Mouse (Mus musculus) 3134 (cell line): Measurements from ENCODE around the gene Caskin2.

Experiments
- DNase-seq: peaks from one replicate; pipeline ENCODE4 v3.0.0-alpha.2; 2011; ENCODE audit warnings: low spot score; ENCODE audit not compliant: insufficient read length; ENCODE audit errors: extremely low read depth

Caskin2 gene

DNA sequence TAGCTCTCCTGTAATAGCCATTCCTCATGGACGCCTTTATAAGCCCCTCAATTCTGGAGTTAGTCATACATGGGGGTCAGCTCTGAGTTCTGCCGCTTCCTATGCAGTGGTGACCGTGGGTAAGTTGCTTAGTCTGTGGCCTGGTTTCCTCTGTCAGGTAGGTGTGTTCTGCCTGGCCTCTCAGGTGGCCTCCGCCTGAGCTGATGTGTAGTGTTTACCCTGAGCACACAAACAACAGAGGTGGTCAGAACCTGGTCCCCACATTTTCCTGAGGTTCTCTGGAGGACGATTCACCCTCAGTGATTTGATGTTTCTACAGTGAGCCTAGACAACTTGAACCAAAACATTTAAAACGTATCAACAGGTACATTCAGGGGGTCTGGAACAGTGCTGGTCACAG, 18.6 kb upstream of the Caskin2 start:
- DNase-seq = no peak

GRCm38 (mm10) chr11:115831518-115831917, 18.1 kb upstream of the Caskin2 start:
- no peak for DNase-seq

GRCm38 (mm10) chr11:115830550-115831325, 17.3 kb upstream of the Caskin2 start:
- no peak for DNase-seq

GRCm38 (mm10) chr11:115829036-115829435, 15.6 kb upstream of the Caskin2 start:
- DNase-seq = no peak

- peak; percentile 45 for DNase-seq
Measured at GRCm38 (mm10) chr11:115827624-115828023, 14.2 kb upstream of the Caskin2 start.

- no peak for DNase-seq
Measured at GRCm38 (mm10) chr11:115826487-115826886, 13.0 kb upstream of the Caskin2 start.

DNA sequence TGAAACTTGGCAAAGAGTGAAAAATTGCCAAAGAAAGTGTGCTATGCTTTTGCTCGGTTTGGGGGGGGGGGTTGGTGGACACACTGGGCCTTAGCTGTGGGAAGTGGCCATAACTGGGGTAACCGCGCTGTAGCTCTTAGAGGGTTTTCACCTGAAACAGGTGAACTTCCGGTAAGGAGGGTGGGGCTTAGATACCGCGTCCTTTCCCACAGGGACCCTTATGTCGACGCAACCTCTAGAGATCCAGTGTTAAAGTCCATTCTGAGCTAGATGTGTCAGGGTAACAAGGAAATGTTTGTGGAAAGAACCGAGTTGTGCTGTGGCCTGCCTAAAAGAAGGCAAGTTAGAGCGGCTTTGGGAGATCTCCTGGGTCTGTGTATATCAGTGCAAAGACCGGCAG, 11.4 kb upstream of the Caskin2 start:
- no peak for DNase-seq

DNA sequence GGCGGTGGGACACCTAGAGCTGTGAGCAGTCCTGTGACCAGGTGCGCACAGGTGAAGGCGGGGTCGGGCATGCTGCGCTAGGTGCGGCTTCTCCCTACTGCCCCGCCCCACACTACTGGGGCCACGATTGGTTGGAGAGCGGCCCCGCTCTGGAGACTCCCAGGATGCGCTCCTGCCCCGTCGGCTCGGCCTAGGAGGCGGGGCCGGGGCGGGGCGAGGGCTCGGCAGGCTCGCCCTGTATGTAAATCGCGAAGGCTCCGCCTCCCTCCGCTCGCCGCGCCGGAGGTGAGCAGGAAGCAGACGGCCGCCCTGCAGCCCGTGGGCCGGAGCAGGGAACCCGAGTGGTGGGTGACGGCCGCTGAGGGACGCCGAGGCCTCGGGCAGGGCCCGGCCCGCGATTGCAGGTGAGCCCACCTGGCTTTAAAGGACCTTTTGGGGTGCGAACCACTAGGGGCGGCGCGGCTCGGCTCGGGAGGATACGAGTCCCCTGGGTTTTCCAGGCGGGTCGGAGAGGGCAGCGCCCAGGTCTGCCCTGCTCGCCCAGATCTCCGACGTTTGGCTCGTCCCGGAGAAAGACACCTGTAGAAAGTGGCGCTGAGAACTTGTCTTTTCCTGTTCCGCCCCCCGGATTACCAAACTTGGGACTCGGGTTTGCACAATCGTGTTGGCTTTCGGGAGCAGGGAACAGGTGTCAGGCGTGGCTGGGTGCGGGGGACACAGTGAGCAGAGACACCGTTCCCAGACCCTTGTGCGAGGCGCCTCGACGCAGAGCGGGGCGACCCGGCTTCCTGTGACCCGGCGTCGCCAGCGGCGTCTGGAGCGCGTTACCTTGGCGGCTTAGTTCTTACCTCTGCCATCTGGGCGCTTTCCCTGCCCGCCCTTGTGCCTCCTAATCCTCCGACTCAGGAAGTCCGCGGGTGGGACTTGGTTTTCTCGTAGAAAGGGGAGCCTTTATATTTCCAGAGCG, 10.6 kb upstream of the Caskin2 start, which contains the start of gene Llgl2:
Gene Llgl2, plus strand, starts transcription at position 276 of the 967 bp plus-strand sequence.
- peak; percentile 94 for DNase-seq

DNA sequence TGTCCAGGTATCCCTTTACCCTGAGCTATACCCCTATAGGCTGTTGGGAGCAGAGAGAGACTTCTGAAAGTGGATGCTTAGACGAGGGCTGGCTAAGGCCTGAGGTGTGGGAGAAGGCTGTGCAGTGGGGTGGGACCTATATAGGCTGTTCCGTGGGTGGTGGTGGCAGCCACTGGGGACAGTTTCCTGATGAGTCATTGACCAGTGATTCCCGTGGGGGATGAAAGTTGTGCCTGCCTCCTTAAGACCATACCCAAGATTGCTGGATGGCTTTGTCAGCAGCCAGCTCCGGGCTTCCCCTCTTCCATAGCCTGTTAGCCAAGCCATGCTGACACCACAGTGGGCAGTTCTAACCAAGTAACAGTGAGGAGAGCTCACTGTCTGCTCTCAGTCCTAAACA, 7.6 kb upstream of the Caskin2 start:
- DNase-seq = peak; percentile 53

- DNase-seq = no peak
Measured at GRCm38 (mm10) chr11:115819915-115820623, 6.6 kb upstream of the Caskin2 start.

DNA sequence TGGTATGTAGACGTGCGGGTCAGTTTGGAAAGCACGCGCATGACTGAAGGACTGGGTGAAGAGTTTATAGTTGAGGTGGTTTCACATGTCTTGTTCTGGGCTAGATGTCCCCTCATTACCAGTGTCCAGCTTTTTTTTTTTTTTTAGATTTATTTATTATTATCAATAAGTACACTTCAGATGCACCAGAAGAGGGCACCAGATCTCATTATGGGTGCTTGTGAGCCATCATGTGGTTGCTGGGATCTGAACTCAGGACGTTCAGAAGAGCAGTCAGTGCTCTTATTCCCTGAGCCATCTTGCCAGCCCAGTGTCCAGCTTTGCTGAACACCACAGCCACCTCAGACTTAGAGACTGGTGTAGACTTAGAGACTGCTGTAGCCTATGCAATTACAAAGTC, 3.9 kb upstream of the Caskin2 start:
- DNase-seq = no peak

DNA sequence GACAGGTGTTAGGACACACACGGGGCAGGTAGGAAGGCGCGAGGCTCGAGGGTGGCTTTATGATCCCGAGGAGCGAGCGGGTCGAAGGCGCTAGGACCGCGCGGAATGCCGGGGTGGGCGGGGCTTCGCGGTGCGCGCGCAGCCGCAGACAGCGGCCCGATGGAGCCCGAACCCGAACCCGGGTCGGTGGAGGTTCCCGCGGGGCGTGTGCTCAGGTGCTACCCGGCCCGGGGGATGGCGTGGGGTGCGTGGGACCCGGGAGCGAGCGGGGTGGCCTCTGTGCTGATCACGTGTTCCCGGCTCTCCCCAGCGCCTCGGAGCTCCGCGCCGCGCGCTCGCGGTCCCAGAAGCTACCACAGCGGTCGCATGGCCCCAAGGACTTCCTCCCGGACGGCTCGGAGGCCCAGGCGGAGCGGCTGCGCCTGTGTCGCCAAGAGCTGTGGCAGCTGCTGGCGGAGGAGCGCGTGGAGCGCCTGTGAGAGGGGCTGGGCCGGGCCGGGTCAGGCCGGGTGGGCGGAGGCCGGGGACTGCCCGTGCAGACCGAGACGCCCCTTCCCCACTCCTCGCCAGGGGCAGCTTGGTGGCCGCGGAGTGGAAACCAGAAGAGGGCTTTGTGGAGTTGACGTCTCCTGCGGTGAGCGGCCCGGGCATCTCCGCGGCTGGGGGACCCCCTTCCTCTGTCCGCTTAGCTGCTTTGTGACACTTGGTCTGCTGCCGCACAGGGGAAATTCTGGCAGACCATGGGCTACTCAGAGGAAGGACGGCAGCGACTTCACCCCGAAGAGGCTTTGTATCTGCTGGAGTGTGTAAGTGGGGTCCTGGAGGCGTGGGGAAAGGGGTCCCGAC, 1.4 kb upstream of the Caskin2 start, which contains the start of gene Tsen54:
Gene Tsen54, plus strand, starts transcription at position 120 of the 846 bp plus-strand sequence.
- DNase-seq = peak; percentile 88

GRCm38 (mm10) chr11:115812533-115813420, 662 bp downstream of the Caskin2 start:
- DNase-seq = no peak

DNA sequence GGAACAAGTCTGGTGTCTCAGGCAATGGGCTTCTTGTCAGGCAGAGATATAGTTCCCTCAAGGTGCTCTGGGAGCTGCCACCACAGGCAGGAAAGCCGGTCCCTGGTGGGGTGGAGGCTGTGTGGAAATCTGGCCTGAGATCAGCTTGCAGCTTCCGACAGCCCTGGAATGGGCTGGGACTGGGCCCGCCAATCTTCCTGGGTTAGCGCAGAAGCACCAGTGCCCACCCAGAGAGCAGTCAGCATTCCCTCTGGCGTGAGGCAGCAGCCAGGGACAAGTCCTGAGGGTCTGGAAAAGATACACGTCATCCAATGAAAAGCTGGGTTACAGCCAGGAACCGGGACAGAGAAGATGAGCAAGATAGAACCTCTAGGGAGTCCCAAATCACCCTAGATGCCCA, 1.3 kb downstream of the Caskin2 start:
- DNase-seq = no peak

DNA sequence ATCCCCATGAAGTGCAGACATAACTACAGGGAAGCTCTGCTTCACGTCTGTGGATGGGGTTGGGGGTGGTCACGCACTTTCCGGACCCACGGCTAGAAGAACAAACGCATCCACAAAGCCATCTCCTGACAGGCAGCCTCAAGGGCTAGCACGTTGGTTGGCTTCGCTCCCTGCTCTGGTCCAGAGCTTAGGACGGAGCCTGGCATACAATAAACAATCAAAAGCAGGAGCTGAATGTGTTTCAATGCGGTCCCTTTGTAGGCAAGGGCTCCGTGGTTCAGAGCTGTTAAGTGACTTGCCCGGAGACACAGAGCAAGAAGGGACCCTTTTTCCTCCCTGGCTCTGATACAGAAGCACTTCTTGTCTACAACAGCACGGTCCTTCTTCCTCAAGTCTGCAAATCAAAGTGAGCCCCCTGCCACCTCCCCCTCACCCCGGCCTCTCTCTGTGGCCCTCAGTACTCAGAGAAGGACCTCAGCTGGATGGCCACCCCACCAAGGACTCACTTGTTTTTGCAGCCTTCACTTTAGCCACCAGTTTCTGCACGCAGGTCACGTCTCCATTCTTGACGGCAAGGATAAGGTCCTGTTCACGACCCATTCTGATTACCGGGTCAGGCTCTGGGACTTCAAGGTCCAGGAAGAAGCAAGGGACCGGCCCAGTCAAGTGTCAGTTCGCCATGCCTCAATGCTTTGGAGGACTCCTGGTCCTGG, 1.9 kb downstream of the Caskin2 start:
- DNase-seq = no peak

DNA sequence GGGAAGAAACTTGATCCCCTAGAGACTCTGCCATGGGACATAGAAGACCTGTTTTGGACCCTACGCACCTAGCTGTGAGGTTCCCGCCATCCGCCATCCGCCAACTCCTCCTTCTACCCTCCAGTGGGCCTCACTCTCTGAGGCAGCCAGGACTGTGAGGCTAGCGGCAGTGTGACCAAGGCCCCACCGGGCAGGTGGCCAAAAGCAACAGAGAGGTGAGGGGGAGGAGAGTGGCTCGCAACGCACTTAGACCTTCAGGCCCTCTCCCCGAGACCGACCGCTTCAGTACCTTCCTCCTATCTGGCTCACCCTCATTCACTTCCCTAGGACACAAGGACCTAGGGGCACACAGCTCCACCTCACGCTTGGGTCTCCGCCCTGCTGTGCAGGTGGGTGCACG, 3.1 kb downstream of the Caskin2 start:
- no peak for DNase-seq

DNA sequence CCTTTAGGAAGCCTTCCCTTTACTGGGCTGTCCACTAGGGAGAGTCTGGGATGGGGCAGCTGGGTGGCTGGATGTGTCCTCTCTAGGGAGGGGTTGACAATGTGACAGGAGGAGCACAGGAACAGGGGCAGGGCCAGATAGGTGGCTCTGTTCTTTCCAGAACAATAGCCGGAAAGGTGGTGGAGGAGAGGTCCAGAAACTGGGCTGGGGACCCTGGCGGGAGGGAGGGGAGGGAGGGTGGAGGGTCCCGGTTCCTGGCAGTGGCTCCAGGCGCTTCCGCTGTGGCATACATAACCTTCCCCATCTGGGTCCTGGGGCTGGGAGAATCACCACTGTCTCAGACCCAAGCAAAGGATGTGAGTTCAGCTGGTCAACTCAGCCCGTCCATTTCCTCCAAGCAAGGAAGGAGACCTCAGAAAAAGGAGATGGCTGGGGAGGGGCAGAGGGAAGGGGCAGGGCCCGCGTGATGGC, 4.1 kb downstream of the Caskin2 start:
- no peak for DNase-seq

DNA sequence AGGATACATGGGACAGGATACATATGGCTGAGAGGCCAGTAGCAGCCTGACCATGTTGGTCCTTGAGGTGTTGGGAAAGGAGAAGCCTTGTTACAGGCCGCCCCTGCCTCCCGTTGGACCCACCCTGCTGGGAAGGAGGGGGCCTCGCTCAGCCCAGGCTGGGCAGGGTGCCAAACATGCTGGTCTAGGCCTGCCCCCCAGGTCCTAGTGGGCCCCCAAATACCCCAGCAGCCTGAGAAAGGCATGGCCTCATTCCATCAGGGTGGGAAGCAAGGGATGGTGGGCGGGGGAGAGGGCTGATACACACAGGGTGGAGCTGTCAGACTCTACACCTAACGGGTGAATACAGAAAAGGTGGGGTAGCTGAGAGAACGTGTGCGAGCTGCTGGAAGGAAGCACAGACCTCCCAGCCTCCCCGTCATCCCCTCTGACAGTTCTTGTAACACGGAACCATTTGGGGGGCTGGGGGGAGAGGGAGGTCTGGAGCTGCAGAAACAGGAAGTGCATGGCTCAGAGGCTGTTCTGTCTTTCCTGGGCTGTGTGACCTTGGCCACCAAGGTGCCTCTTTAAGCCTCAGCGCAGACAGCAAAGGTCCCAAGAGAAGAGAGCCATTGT, 4.6 kb downstream of the Caskin2 start:
- no peak for DNase-seq
